Mouse (Mus musculus) liver, adult 2 months (tissue): Measurements from ENCODE around the gene Noct.

Source experiments
- CTCF ChIP-seq: fragments of 200-500 bp; IDR thresholded peaks from 2 replicates; pipeline ENCODE4 v1.5.1; 2011; ENCODE audit warnings: low read depth, low read length, control low read depth
- POLR2A ChIP-seq: fragments of 200-500 bp; IDR thresholded peaks from 2 replicates; pipeline ENCODE4 v1.6.1; 2011; ENCODE audit warnings: low read length, control low read depth; ENCODE audit not compliant: insufficient read depth; ENCODE audit errors: extremely low read depth

DNA sequence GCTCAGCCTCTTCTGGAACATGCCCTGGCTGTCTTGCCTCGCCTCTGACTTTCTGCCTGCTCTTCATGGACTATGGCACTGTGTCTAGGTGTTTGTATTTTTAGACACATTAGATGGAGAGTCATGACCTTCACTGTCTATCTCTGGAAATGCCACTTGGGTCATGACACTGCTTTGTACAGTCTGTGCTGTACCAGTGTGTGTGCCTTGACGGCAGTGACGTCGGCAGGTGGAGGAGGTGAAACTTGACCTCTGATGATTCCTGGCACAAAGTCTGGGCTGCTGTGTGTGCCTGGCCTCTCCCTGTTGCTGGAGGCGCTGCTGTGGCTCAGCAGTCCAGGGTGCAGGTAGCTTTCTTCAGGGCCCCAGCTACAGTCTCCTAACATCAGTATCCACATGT, 9.2 kb downstream of the Noct start:
- TF ChIP-seq CTCF (peak; percentile 6; the same call in 1 of the 2 replicates), POLR2A (no peak)
